Mouse (Mus musculus) embryonic facial prominence, embryonic 11.5 days (tissue): ENCODE results near the gene Dusp27. TPM values are rescaled to one million over a fixed set of nuclear protein-coding genes. Genes with fewer than 3 reads are reported as not detected.

Experiments used
- ATAC-seq: fragments of 200-750 bp; cut with Nextera tagmentation; replicated peaks from 2 replicates; pipeline ENCODE4 v1.8.0; 2017; ENCODE audit warnings: low read depth; ENCODE audit not compliant: insufficient number of reproducible peaks, low FRiP score, low TSS enrichment
- DNase-seq: peaks from one replicate; pipeline ENCODE4 v3.0.0-alpha.2; 2015; ENCODE audit warnings: low spot score
- H3K27ac ChIP-seq: fragments of 300-500 bp; sonication (generic); replicated peaks from 2 replicates; pipeline ENCODE4 v1.5.1; 2014; ENCODE audit warnings: mild to moderate bottlenecking, low read depth, low read length, control low read depth
- H3K27me3 ChIP-seq: fragments of 300-500 bp; sonication (generic); 2 replicates; pipeline ENCODE4 v1.6.1; 2014; ENCODE audit warnings: mild to moderate bottlenecking, low read length, moderate library complexity, mixed read lengths; ENCODE audit not compliant: control insufficient read depth, insufficient read depth
- H3K36me3 ChIP-seq: fragments of 300-500 bp; sonication (generic); replicated peaks from 2 replicates; pipeline ENCODE4 v1.6.1; 2014; ENCODE audit warnings: low read depth, mild to moderate bottlenecking, low read length, moderate library complexity, mixed read lengths; ENCODE audit not compliant: control insufficient read depth, insufficient read depth
- H3K4me1 ChIP-seq: fragments of 300-500 bp; sonication (generic); 2 replicates; pipeline ENCODE4 v1.6.1; 2014; ENCODE audit warnings: low read length, mixed read lengths; ENCODE audit not compliant: control insufficient read depth, insufficient read depth
- H3K4me2 ChIP-seq: fragments of 300-500 bp; sonication (generic); 2 replicates; pipeline ENCODE4 v1.6.1; 2014; ENCODE audit warnings: low read depth, mild to moderate bottlenecking, control low read depth, low read length, moderate library complexity
- H3K4me3 ChIP-seq: fragments of 300-500 bp; sonication (generic); 2 replicates; pipeline ENCODE4 v1.5.1; 2014; ENCODE audit warnings: low read depth, low read length, control low read depth
- H3K9ac ChIP-seq: fragments of 300-500 bp; sonication (generic); replicated peaks from 2 replicates; pipeline ENCODE4 v1.6.1; 2014; ENCODE audit warnings: mild to moderate bottlenecking, control low read depth, low read length
- H3K9me3 ChIP-seq: fragments of 300-500 bp; sonication (generic); replicated peaks from 2 replicates; pipeline ENCODE4 v1.6.1; 2016; ENCODE audit warnings: mild to moderate bottlenecking, low read length, inconsistent platforms, mixed read lengths; ENCODE audit not compliant: control insufficient read depth
- WGBS: fragments of 180-500 bp; shearing (Covaris S2); extraction: QIAGEN DNeasy Blood & Tissue Kit; methylation state at CpG from one replicate; pipeline ENCODE4 v1.1.7; 2014; 5-methylcytosine and 5-hydroxymethylcytosine counted together
- polyA plus RNA-seq: library from polyadenylated mRNA; unstranded; fragments of >200 nt; fragmentation: Nextera tagmentation; extraction: Ambion mirVana; gene quantifications from 2 replicates; pipeline ENCODE4 v1.2.1, GENCODE M21; 2014

Gene Dusp27
- polyA plus RNA-seq, 1 experiment from 2014 or later = 2.2 TPM

- no peak overlapping the region for H3K9ac ChIP-seq
- H3K4me2 ChIP-seq = no peak overlapping the region
- H3K27ac ChIP-seq = no peak overlapping the region
- no peaks in the 10 kb centered on the region for H3K4me1 ChIP-seq
- WGBS = 29% methylated on average over 9 of the region's 9 CpGs
- no peaks in the 10 kb centered on the region for H3K36me3 ChIP-seq
- H3K9me3 ChIP-seq = no peaks in the 10 kb centered on the region
- no peaks in the 10 kb centered on the region for H3K27me3 ChIP-seq
- H3K4me3 ChIP-seq = no peak overlapping the region
- DNase-seq (no peak), ATAC-seq (no peak)
These were observed 71.5 kb downstream of the Dusp27 start for GRCm38 (mm10) chr1:166056098-166056756.

- Histone ChIP-seq H3K4me2 (no peak overlapping the region), H3K4me3 (no peak overlapping the region), H3K4me1 (no peaks in the 10 kb centered on the region), H3K9me3 (no peaks in the 10 kb centered on the region), H3K27me3 (no peaks in the 10 kb centered on the region), H3K9ac (no peak overlapping the region), H3K36me3 (no peaks in the 10 kb centered on the region), H3K27ac (no peak overlapping the region)
- DNase-seq = no peak
- WGBS = 56% methylated on average over 10 of the region's 10 CpGs
- no peak for ATAC-seq
These were observed 74.3 kb downstream of the Dusp27 start for GRCm38 (mm10) chr1:166053285-166053955.

- WGBS = 11% methylated on average over 11 of the region's 11 CpGs
- H3K4me3 ChIP-seq = peak overlapping the region; percentile 32; the same call in 1 of the 2 replicates
- peak; percentile 48 for DNase-seq
- H3K27ac ChIP-seq = no peak overlapping the region
- H3K4me1 ChIP-seq = peaks cover 4% of the 10 kb centered on the region; the same call in 1 of the 2 replicates
- ATAC-seq = peak; percentile 39
- H3K27me3 ChIP-seq = peaks cover 7% of the 10 kb centered on the region; the same call in 1 of the 2 replicates
- H3K36me3 ChIP-seq = no peaks in the 10 kb centered on the region
- no peaks in the 10 kb centered on the region for H3K9me3 ChIP-seq
- H3K9ac ChIP-seq = no peak overlapping the region
- peak overlapping the region; percentile 92 for H3K4me2 ChIP-seq
These were observed 78.5 kb downstream of the Dusp27 start for GRCm38 (mm10) chr1:166049046-166049827.

GRCm38 (mm10) chr1:166048230-166048911 is 79.4 kb downstream of the Dusp27 start:
- peak overlapping the region; percentile 6; the same call in 1 of the 2 replicates for H3K27ac ChIP-seq
- ATAC-seq = no peak; the same call in 1 of the 2 replicates
- no peaks in the 10 kb centered on the region for H3K36me3 ChIP-seq
- H3K4me3 ChIP-seq = peak overlapping the region; percentile 32
- peaks cover 7% of the 10 kb centered on the region; the same call in 1 of the 2 replicates for H3K27me3 ChIP-seq
- H3K4me1 ChIP-seq = peaks cover 4% of the 10 kb centered on the region; the same call in 1 of the 2 replicates
- 0% methylated on average over 23 of the region's 23 CpGs for WGBS
- DNase-seq = peak; percentile 76
- peak overlapping the region; percentile 92 for H3K4me2 ChIP-seq
- H3K9me3 ChIP-seq = no peaks in the 10 kb centered on the region
- peak overlapping the region; percentile 48 for H3K9ac ChIP-seq

Other genes with a start within 250 kb of the Dusp27 start
- 22.1 and 22.8 TPM in 2 replicates for gene Pou2f1, start 125.2 kb downstream of the Dusp27 start, polyA plus RNA-seq
- 0.10 and 0.34 TPM in 2 replicates for gene Gpa33, start 2.3 kb upstream of the Dusp27 start, polyA plus RNA-seq
- not detected in 2 replicates for gene Mael, start 110.8 kb upstream of the Dusp27 start, polyA plus RNA-seq
- 1.5 and 1.6 TPM in 2 replicates for gene Ildr2, start 126.2 kb upstream of the Dusp27 start, polyA plus RNA-seq